Mouse (Mus musculus) C2C12 (cell line): Measurements from ENCODE around the gene Vmn2r77.

Experiments
- CTCF ChIP-seq: IDR thresholded peaks from one replicate; pipeline ENCODE4 v1.5.1; 2011; ENCODE audit not compliant: control insufficient read depth, insufficient read depth, insufficient read length
- MYOD1 ChIP-seq: IDR thresholded peaks from one replicate; pipeline ENCODE4 v1.6.1; 2011; ENCODE audit warnings: low read depth; ENCODE audit not compliant: control insufficient read depth, insufficient read length
- MYOG ChIP-seq: IDR thresholded peaks from one replicate; pipeline ENCODE4 v1.6.1; 2011; ENCODE audit not compliant: control insufficient read depth, insufficient read length; ENCODE audit errors: extremely low read depth

- TF ChIP-seq CTCF (no peak), MYOD1 (no peak), MYOG (no peak)
Observed at GRCm38 (mm10) chr7:86816466-86816865, 21.6 kb downstream of the Vmn2r77 start.
